Mouse (Mus musculus): Measurements from ENCODE around the gene Ano3. TPM values are rescaled to one million over a fixed set of nuclear protein-coding genes. Genes with fewer than 3 reads are reported as not detected.

The Ano3 gene
- polyA plus RNA-seq, 1 experiment from 2014 or later, result 0.06 TPM

DNA sequence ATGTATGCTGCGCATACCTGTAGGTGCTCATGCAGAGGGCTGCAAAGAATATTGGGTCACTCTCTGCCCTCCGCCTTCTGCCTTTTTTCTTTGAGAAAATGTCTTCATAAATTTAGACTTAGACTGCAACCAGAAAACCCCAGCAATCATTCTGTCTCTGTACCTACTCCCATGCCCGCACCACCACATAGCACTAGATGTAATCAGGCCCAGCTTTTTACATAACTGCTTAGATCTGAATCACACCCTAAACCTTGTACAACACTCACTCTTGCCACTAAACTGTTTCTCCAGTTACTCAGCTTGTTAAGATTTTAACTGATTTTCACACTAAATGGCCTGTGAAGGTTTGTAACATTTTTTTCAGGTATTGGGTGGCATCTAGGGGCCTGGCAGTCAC lies 241.3 kb downstream of the Ano3 start:
- H3K27me3 ChIP-seq (replicated peaks), result no peaks in the 10 kb centered on the region
- H3K4me1 ChIP-seq, result no peaks in the 10 kb centered on the region
- no peaks in the 10 kb centered on the region for H3K9me3 ChIP-seq (replicated peaks)
- no peak overlapping the region for H3K4me3 ChIP-seq
- no peak overlapping the region for H3K27ac ChIP-seq
- no peak overlapping the region for H3K9ac ChIP-seq
- no peak for ATAC-seq
- 77% methylated on average over 3 of the region's 3 CpGs for WGBS (ENCODE audit: insufficient replicate concordance)
- no peaks in the 10 kb centered on the region for H3K36me3 ChIP-seq
- no peak overlapping the region for H3K4me2 ChIP-seq

DNA sequence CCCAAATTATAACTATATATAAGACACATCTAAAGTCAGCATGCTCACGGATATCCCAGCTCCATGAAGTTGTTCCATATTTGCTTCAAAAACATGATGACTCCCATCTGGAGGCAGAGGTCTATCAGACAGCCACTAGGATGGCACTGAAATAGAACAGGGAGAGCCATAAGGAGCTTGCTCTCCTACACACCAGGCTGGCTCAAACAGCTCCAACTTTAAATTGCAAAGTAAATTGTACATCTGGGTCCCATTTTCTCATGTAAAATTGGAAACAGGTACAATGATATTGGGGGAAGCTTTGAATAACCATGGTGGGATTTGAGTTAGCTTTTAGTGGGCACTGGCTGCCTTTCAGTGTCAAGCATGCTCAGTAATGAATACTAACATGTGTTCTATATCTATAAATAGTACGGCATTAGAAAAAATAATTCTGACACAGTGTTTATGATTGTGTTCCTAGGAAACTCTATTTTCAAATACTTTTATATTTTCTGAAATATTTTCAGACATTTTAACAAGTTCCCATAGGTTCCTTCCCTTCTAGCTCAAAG lies 279.6 kb downstream of the Ano3 start:
- Histone ChIP-seq H3K4me1 (no peaks in the 10 kb centered on the region), H3K9me3 (replicated peaks) (no peaks in the 10 kb centered on the region), H3K27ac (no peak overlapping the region), H3K4me3 (no peak overlapping the region), H3K9ac (no peak overlapping the region), H3K27me3 (replicated peaks) (no peaks in the 10 kb centered on the region), H3K36me3 (no peaks in the 10 kb centered on the region), H3K4me2 (no peak overlapping the region)
- no peak for ATAC-seq
- WGBS (ENCODE audit: insufficient replicate concordance), result 73% methylated on average over 2 of the region's 2 CpGs

DNA sequence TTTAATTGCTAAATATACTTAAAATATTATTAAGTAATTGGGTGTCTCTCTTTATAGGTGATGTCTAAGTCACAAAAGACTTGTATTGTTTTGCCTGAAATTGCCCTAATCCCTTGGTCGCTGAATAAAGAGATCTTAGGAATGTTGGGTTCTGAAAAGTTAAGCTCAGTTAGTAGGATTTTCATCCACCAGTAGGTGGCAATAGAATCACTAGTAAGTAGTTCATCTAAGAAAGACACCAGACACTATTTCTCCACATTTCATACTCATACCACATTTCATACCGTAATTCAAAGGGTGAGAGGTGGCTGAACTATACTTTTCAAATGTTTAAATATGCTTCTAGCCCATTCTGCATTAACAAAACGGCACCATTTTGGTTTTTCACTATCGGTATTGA lies 287.4 kb downstream of the Ano3 start:
- no peaks in the 10 kb centered on the region for H3K4me1 ChIP-seq
- WGBS (ENCODE audit: insufficient replicate concordance), result 36% methylated on average over 4 of the region's 4 CpGs
- H3K36me3 ChIP-seq, result no peaks in the 10 kb centered on the region
- H3K4me3 ChIP-seq, result no peak overlapping the region
- H3K4me2 ChIP-seq, result no peak overlapping the region
- no peak for ATAC-seq
- H3K27ac ChIP-seq, result no peak overlapping the region
- H3K27me3 ChIP-seq (replicated peaks), result no peaks in the 10 kb centered on the region
- H3K9me3 ChIP-seq (replicated peaks), result no peaks in the 10 kb centered on the region
- no peak overlapping the region for H3K9ac ChIP-seq

DNA sequence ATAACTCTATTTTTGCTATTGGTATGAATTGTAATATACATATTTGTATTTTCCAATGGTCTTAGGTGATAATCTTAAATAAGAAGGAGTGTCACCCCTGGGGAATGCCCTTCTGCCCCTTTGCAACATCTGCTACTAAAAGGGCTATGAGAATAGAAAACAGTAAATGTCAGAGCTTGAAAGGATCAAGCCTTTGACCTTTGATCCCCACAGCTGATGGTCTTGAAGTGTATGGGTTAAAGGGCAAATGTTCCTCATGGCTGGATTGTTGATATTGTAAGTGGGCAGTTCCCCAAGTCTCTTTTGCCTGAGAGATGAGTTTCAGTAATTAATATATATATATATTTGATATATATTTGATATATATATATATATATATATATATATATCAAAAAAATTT lies 305.9 kb downstream of the Ano3 start:
- Histone ChIP-seq H3K4me1 (no peaks in the 10 kb centered on the region), H3K4me2 (no peak overlapping the region)
- ATAC-seq, result no peak

DNA sequence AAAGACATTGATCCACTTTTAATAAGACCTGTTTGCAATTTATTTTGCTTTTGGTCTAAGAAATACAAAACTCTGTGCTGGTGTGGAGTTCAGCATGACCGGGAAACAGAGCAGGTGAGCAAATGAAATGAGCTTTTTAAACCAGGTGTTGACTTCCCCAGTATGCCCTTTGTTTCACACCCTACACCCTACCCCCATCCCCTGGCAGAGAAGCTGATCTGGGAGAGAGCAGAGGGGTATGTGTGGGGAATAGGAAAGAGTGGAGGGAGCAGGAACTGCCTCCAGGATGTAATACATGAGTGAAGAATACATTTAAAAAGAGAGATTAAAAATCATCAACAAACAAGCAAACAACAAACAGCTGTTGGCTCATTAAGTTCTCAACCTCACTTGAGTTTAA lies 306.4 kb downstream of the Ano3 start:
- H3K36me3 ChIP-seq, result no peaks in the 10 kb centered on the region
- no peak for ATAC-seq
- no peak overlapping the region for H3K27ac ChIP-seq
- whole genome bisulfite sequencing (ENCODE audit: insufficient replicate concordance), result 62% methylated on average over 1 of the region's 1 CpGs
- H3K4me1 ChIP-seq, result no peaks in the 10 kb centered on the region
- no peaks in the 10 kb centered on the region for H3K27me3 ChIP-seq (replicated peaks)
- no peak overlapping the region for H3K4me2 ChIP-seq
- no peak overlapping the region for H3K4me3 ChIP-seq
- H3K9ac ChIP-seq, result no peak overlapping the region
- no peaks in the 10 kb centered on the region for H3K9me3 ChIP-seq (replicated peaks)

More for the DNA sequence above, 305.9 kb downstream of the Ano3 start:
- Histone ChIP-seq H3K9me3 (replicated peaks) (no peaks in the 10 kb centered on the region), H3K36me3 (no peaks in the 10 kb centered on the region), H3K27me3 (replicated peaks) (no peaks in the 10 kb centered on the region), H3K4me3 (no peak overlapping the region), H3K27ac (no peak overlapping the region), H3K9ac (no peak overlapping the region)

Other genes starting within 250 kb of the Ano3 start
- gene Muc15, start 229.6 kb downstream of the Ano3 start, polyA plus RNA-seq (2016; fragmentation: Nextera tagmentation; extraction: Ambion mirVana), result not detected in 2 replicates
- not detected in 2 replicates for gene Gm13941, start 155.1 kb upstream of the Ano3 start, polyA plus RNA-seq (2016; fragmentation: Nextera tagmentation; extraction: Ambion mirVana)
- gene Gm15130, start 202.0 kb upstream of the Ano3 start, polyA plus RNA-seq (2016; fragmentation: Nextera tagmentation; extraction: Ambion mirVana), result not detected in 2 replicates

Data from liver, embryonic 12.5 days (tissue).